Mouse (Mus musculus) G1E-ER4 (cell line): Measurements from ENCODE around the gene Mgea5. TPM values are rescaled to one million over a fixed set of nuclear protein-coding genes. Genes with fewer than 3 reads are reported as not detected.

ENCODE experiments used
- GATA1 ChIP-seq: IDR thresholded peaks from one replicate; pipeline ENCODE4 v1.8.0; 2012; ENCODE audit warnings: low read length, inconsistent platforms
- polyA plus RNA-seq: library from polyadenylated mRNA; stranded (reverse); fragments of >175 nt; gene quantifications from 2 replicates; pipeline ENCODE4 v1.2.3, GENCODE M21; 2012

Gene Mgea5
- polyA plus RNA-seq, 1 experiment = 79.2 TPM

- no peak for TF ChIP-seq GATA1
Measured at GRCm38 (mm10) chr19:45781676-45782075, 2.0 kb downstream of the Mgea5 start.

- no peak for TF ChIP-seq GATA1
Measured at GRCm38 (mm10) chr19:45780350-45780915, 3.2 kb downstream of the Mgea5 start.

GRCm38 (mm10) chr19:45775486-45775885 lies 8.2 kb downstream of the Mgea5 start:
- no peak for TF ChIP-seq GATA1

- TF ChIP-seq GATA1 = no peak
Measured at GRCm38 (mm10) chr19:45771501-45771900, 12.1 kb downstream of the Mgea5 start.

- no peak for TF ChIP-seq GATA1
Measured at GRCm38 (mm10) chr19:45760810-45761209, 22.8 kb downstream of the Mgea5 start.

GRCm38 (mm10) chr19:45758671-45759070 lies 25.0 kb downstream of the Mgea5 start:
- no peak for TF ChIP-seq GATA1

- TF ChIP-seq GATA1 = no peak
Measured at GRCm38 (mm10) chr19:45753551-45753950, 30.1 kb downstream of the Mgea5 start.

GRCm38 (mm10) chr19:45751881-45752280 lies 31.8 kb downstream of the Mgea5 start:
- no peak for TF ChIP-seq GATA1

GRCm38 (mm10) chr19:45749243-45750043 lies 34.2 kb downstream of the Mgea5 start, which contains the start of gene Npm3:
Gene Npm3, minus strand, starts transcription at chr19:45749591.
- no peak for TF ChIP-seq GATA1

GRCm38 (mm10) chr19:45748691-45749242 lies 34.9 kb downstream of the Mgea5 start:
- no peak for TF ChIP-seq GATA1

GRCm38 (mm10) chr19:45748206-45748605 lies 35.4 kb downstream of the Mgea5 start:
- no peak for TF ChIP-seq GATA1

GRCm38 (mm10) chr19:45747028-45747867 lies 36.4 kb downstream of the Mgea5 start:
- no peak for TF ChIP-seq GATA1

- TF ChIP-seq GATA1 = no peak
Measured at GRCm38 (mm10) chr19:45746153-45747020, 37.2 kb downstream of the Mgea5 start.

- no peak for TF ChIP-seq GATA1
Measured at GRCm38 (mm10) chr19:45745344-45746152, 38.1 kb downstream of the Mgea5 start.
